Mouse (Mus musculus): ENCODE measurements around the gene Grb7.

- TF ChIP-seq CTCF (IDR thresholded peaks at IDR 0.05; ENCODE audit: extremely low read depth, insufficient read depth, insufficient read length, insufficient replicate concordance) (no peak), POLR2A (IDR thresholded peaks at IDR 0.05; ENCODE audit: low read depth, low read length) (no peak)
Measured at GRCm38 (mm10) chr11:98472696-98473095, 26.5 kb downstream of the Grb7 start.

All from spleen, adult 2 months (tissue).